Mouse (Mus musculus) heart, embryonic 13.5 days (tissue): Measurements from ENCODE around the gene Hils1. TPM values are rescaled to one million over a fixed set of nuclear protein-coding genes. Genes with fewer than 3 reads are reported as not detected.

Experiments used
- ATAC-seq: fragments of 200-750 bp; cut with Nextera tagmentation; 2 replicates; pipeline ENCODE4 v1.8.0; 2017; ENCODE audit warnings: moderate TSS enrichment; ENCODE audit not compliant: insufficient number of reproducible peaks, low FRiP score, low TSS enrichment; ENCODE audit errors: extremely low read depth
- H3K27ac ChIP-seq: fragments of 300-500 bp; sonication (generic); replicated peaks from 2 replicates; pipeline ENCODE4 v1.5.1; 2015; ENCODE audit warnings: moderate library complexity, mild to moderate bottlenecking, inconsistent platforms
- H3K27me3 ChIP-seq: fragments of 300-500 bp; sonication (generic); replicated peaks from 2 replicates; pipeline ENCODE4 v1.6.1; 2015; ENCODE audit warnings: mild to moderate bottlenecking, inconsistent platforms
- H3K36me3 ChIP-seq: fragments of 300-500 bp; sonication (generic); 2 replicates; pipeline ENCODE4 v1.6.1; 2015; ENCODE audit warnings: mild to moderate bottlenecking, inconsistent platforms
- H3K4me1 ChIP-seq: fragments of 300-500 bp; sonication (generic); 2 replicates; pipeline ENCODE4 v1.6.1; 2015; ENCODE audit warnings: inconsistent platforms
- H3K4me2 ChIP-seq: fragments of 300-500 bp; sonication (generic); 2 replicates; pipeline ENCODE4 v1.6.1; 2015; ENCODE audit warnings: inconsistent platforms, mild to moderate bottlenecking, moderate library complexity
- H3K4me3 ChIP-seq: fragments of 300-500 bp; sonication (generic); 2 replicates; pipeline ENCODE4 v1.5.1; 2015; ENCODE audit warnings: moderate library complexity, mild to moderate bottlenecking, inconsistent platforms
- H3K9ac ChIP-seq: fragments of 300-500 bp; sonication (generic); 2 replicates; pipeline ENCODE4 v1.6.1; 2015; ENCODE audit warnings: inconsistent platforms, mild to moderate bottlenecking, moderate library complexity
- H3K9me3 ChIP-seq: fragments of 300-500 bp; sonication (generic); 2 replicates; pipeline ENCODE4 v1.6.1; 2016; ENCODE audit warnings: inconsistent platforms
- WGBS: fragments of 180-500 bp; shearing (Covaris S2); methylation state at CpG from one replicate; pipeline ENCODE4 v1.1.7; 2015; ENCODE audit warnings: mixed read lengths; 5-methylcytosine and 5-hydroxymethylcytosine counted together
- polyA plus RNA-seq: library from polyadenylated mRNA; unstranded; fragments of >200 nt; fragmentation: Nextera tagmentation; extraction: Ambion mirVana; gene quantifications from 2 replicates; pipeline ENCODE4 v1.2.1, GENCODE M21; 2015

Gene Hils1
- polyA plus RNA-seq, 1 experiment from 2014 or later = not detected

GRCm38 (mm10) chr11:94996101-94996500 lies 28.7 kb downstream of the Hils1 start:
- Histone ChIP-seq H3K36me3 (peaks cover 63% of the 10 kb centered on the region), H3K27ac (no peak overlapping the region), H3K9me3 (no peaks in the 10 kb centered on the region), H3K4me2 (peak overlapping the region; percentile 100), H3K9ac (peak overlapping the region; percentile 98), H3K4me1 (peaks cover 76% of the 10 kb centered on the region), H3K4me3 (0 out of 2 replicates have a peak overlapping the region, but pooled peaks have one; percentile 11), H3K27me3 (no peaks in the 10 kb centered on the region)
- WGBS = 81% methylated on average over 8 of the region's 8 CpGs
- ATAC-seq = no peak

DNA sequence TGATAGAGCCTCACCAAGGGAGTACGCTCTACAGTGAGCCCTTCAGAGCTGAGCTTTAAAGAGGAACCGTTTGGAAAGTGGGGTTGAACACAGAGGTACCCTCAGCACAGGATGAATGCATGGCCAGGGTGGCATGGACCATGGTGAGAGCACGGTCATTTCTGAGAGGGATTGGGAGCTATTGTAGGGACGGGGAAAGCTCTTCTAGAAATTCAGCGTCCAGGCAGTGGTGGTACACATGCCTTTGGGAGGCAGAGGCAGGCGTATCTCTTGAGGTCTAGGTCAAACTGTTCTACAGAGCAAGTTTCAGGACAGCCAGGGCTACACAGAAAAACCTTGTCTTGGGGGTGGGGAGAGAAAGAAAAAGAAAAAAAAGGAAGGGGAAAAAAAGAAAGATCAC lies 29.6 kb downstream of the Hils1 start:
- H3K27ac ChIP-seq = no peak overlapping the region
- 87% methylated on average over 6 of the region's 6 CpGs for WGBS

GRCm38 (mm10) chr11:94997596-94997995 lies 30.2 kb downstream of the Hils1 start:
- no peaks in the 10 kb centered on the region for H3K9me3 ChIP-seq
- H3K4me1 ChIP-seq = peaks cover 75% of the 10 kb centered on the region
- WGBS = 52% methylated on average over 5 of the region's 5 CpGs
- H3K27me3 ChIP-seq = no peaks in the 10 kb centered on the region
- no peak for ATAC-seq
- peak overlapping the region; percentile 31 for H3K4me3 ChIP-seq
- H3K36me3 ChIP-seq = peaks cover 77% of the 10 kb centered on the region
- peak overlapping the region; percentile 100 for H3K4me2 ChIP-seq
- no peak overlapping the region; the same call in 1 of the 2 replicates for H3K27ac ChIP-seq
- H3K9ac ChIP-seq = peak overlapping the region; percentile 47; the same call in 1 of the 2 replicates

More for the DNA sequence above, 29.6 kb downstream of the Hils1 start:
- peaks cover 81% of the 10 kb centered on the region for H3K4me1 ChIP-seq
- H3K9me3 ChIP-seq = no peaks in the 10 kb centered on the region
- ATAC-seq = no peak
- peaks cover 71% of the 10 kb centered on the region for H3K36me3 ChIP-seq
- H3K4me3 ChIP-seq = peak overlapping the region; percentile 6; the same call in 1 of the 2 replicates
- H3K4me2 ChIP-seq = peak overlapping the region; percentile 100
- no peaks in the 10 kb centered on the region for H3K27me3 ChIP-seq
- H3K9ac ChIP-seq = no peak overlapping the region

DNA sequence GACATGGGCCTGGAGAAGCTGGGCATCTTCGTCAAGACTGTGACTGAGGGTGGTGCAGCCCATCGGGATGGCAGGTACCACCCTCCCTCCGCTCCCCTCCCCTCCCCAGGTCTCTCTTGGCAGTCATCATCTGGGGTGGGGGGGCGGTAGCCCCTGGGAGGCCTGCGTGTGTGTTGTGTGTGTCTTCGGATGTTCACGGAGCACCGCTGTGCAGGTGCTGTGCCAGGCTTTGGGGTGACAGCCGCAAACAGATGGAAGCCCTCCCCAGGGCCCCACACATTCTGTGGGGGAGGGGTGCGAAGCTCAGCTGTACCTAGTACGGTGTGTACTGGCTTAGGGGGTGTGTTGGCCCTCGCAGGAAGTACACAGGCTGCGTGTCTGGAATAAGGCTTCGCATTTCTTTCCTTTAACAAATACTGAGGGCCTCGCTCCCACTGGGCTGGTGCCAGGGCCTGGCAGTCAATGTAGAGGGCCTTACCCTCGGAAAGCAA lies 30.7 kb downstream of the Hils1 start:
- WGBS = 67% methylated on average over 16 of the region's 16 CpGs
- peaks cover 70% of the 10 kb centered on the region for H3K4me1 ChIP-seq
- ATAC-seq = no peak
- H3K36me3 ChIP-seq = peaks cover 82% of the 10 kb centered on the region
- H3K9me3 ChIP-seq = no peaks in the 10 kb centered on the region
- peak overlapping the region; percentile 100 for H3K4me2 ChIP-seq
- no peak overlapping the region; the same call in 1 of the 2 replicates for H3K27ac ChIP-seq
- H3K9ac ChIP-seq = peak overlapping the region; percentile 47; the same call in 1 of the 2 replicates
- H3K4me3 ChIP-seq = peak overlapping the region; percentile 31
- no peaks in the 10 kb centered on the region for H3K27me3 ChIP-seq

DNA sequence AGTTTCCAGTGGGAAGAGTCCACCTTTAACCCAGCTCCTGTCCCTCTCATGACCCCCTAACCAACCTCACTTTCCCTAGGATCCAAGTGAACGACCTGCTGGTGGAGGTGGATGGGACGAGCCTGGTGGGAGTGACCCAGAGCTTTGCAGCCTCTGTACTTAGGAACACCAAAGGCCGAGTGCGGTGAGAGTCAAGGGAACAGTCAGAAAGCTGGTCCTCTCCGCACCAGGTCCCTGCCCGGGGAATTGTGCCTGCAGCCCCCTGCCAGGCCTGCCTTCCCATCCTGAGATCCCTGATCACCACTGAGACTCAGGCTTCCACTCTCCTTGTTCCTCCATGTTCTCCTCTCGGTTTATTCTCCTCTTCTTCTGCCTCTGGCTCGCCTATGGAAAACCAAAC lies 32.7 kb downstream of the Hils1 start:
- ATAC-seq = no peak
- H3K9ac ChIP-seq = peak overlapping the region; percentile 50
- H3K4me2 ChIP-seq = peak overlapping the region; percentile 100
- H3K9me3 ChIP-seq = no peaks in the 10 kb centered on the region
- H3K36me3 ChIP-seq = peaks cover 98% of the 10 kb centered on the region
- peak overlapping the region; percentile 31; the same call in 1 of the 2 replicates for H3K4me3 ChIP-seq
- peak overlapping the region; percentile 72 for H3K27ac ChIP-seq
- peaks cover 66% of the 10 kb centered on the region for H3K4me1 ChIP-seq
- no peaks in the 10 kb centered on the region for H3K27me3 ChIP-seq
- WGBS = 61% methylated on average over 8 of the region's 8 CpGs

DNA sequence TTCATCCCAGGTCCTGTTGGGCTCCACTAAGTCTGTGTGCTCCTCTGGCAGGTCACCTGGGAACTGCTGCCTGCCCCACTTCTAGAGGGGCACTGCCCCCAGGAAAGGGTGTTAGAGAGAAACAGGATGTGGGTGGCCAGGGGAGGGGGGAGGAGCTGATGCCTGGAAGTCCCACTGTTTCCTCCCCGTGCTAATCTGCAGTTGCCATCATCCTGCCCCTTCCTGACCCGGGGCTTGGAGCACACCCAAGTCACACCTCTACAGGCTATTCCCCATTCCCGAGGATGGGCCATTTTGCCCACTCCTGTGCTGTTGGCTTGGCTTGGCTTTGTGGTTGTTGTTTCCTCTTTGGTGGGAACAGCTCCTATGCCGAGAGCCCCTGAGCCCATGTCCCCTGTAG lies 33.2 kb downstream of the Hils1 start:
- 20% methylated on average over 4 of the region's 4 CpGs for WGBS
- H3K4me3 ChIP-seq = peak overlapping the region; percentile 31; the same call in 1 of the 2 replicates
- H3K4me1 ChIP-seq = peaks cover 65% of the 10 kb centered on the region
- H3K4me2 ChIP-seq = peak overlapping the region; percentile 100
- H3K27ac ChIP-seq = peak overlapping the region; percentile 72
- no peak for ATAC-seq
- H3K27me3 ChIP-seq = no peaks in the 10 kb centered on the region
- peak overlapping the region; percentile 50 for H3K9ac ChIP-seq
- no peaks in the 10 kb centered on the region for H3K9me3 ChIP-seq
- H3K36me3 ChIP-seq = peaks cover 98% of the 10 kb centered on the region

DNA sequence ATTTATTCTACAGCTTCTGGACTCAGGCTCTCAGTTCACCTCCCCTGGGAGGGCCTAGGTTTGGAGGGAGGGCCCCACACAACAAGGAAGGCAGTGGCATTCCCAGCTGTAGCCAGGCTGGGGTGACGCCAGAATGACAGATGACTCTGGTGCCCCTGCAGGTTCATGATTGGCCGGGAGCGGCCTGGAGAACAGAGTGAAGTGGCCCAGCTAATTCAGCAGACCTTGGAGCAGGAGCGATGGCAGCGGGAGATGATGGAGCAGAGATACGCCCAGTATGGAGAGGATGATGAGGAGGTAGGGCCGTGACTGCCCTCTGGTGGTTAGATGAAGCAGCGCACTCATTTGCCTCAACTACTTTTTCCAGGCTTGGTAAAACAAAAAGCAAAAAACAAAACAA lies 33.7 kb downstream of the Hils1 start:
- no peaks in the 10 kb centered on the region for H3K27me3 ChIP-seq
- H3K27ac ChIP-seq = peak overlapping the region; percentile 72
- peak overlapping the region; percentile 50 for H3K9ac ChIP-seq
- 2% methylated on average over 8 of the region's 8 CpGs for WGBS
- H3K9me3 ChIP-seq = no peaks in the 10 kb centered on the region
- peak overlapping the region; percentile 100 for H3K4me2 ChIP-seq
- H3K4me3 ChIP-seq = peak overlapping the region; percentile 31; the same call in 1 of the 2 replicates
- peaks cover 95% of the 10 kb centered on the region for H3K36me3 ChIP-seq
- peaks cover 65% of the 10 kb centered on the region for H3K4me1 ChIP-seq
- 0 out of 2 replicates have a peak, but pooled peaks have one; percentile 26 for ATAC-seq

DNA sequence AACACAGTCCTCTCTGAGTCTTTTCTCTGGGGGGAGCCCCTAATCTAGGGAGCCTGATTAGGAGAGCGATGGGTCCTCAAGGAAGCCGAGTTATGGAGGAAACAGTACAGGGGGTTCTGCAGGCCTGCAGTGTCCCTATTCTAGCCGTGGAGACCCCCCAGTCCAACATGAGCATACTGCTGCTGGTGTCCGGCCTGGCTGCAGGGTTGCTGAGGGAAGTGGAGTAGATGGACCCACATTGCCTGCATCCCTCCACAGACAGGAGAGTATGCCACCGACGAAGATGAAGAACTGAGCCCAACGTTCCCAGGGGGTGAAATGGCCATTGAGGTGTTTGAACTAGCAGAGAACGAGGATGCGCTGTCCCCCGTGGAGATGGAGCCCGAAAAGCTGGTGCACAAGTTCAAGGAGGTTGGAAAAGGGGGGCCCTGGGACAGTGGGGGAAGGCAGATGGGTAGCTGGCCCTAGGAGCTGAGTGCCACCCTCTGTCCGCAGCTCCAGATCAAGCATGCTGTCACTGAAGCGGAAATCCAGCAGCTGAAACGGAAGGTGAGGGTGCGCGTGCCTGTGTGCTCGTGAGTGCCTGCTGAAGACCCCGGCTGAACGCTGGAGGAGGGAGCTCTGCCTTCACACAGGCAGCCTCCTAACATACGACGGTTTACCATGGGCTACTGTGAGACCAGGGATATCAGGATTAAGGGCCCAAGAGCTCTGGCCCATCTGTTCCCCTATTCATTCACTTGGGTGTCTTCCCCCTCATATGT lies 34.4 kb downstream of the Hils1 start:
- H3K27me3 ChIP-seq = no peaks in the 10 kb centered on the region
- H3K27ac ChIP-seq = no peak overlapping the region
- peaks cover 88% of the 10 kb centered on the region for H3K36me3 ChIP-seq
- no peak overlapping the region for H3K4me2 ChIP-seq
- H3K9me3 ChIP-seq = no peaks in the 10 kb centered on the region
- no peak overlapping the region for H3K4me3 ChIP-seq
- peaks cover 63% of the 10 kb centered on the region for H3K4me1 ChIP-seq
- WGBS = 83% methylated on average over 21 of the region's 21 CpGs
- no peak overlapping the region for H3K9ac ChIP-seq
- no peak for ATAC-seq

DNA sequence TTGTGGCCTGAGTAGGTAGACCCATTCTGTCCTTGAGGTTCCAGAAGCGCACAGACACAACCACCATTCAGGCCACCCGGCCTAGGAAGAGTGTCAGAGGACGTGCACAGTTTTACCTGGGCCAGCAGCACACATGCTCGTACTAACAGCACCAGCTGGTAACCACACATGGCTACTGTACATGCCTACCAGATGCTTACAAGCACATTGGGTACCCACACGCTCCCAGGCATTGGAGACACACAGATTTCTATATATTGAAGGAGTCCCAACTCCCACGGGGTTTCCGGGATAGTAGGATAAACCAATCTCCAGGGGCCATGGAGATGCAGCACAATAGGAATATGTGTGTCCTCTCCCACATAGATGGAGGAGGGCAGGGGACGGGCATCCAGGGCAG lies 35.3 kb downstream of the Hils1 start:
- H3K4me1 ChIP-seq = peaks cover 63% of the 10 kb centered on the region

GRCm38 (mm10) chr11:95004136-95004936 lies 36.9 kb downstream of the Hils1 start:
- Histone ChIP-seq H3K36me3 (peaks cover 62% of the 10 kb centered on the region), H3K27me3 (no peaks in the 10 kb centered on the region), H3K4me3 (no peak overlapping the region), H3K27ac (peak overlapping the region; percentile 64), H3K9me3 (no peaks in the 10 kb centered on the region), H3K9ac (peak overlapping the region; percentile 34), H3K4me1 (peaks cover 73% of the 10 kb centered on the region), H3K4me2 (no peak overlapping the region)
- no peak for ATAC-seq
- WGBS = 71% methylated on average over 12 of the region's 12 CpGs

More for the DNA sequence above, 35.3 kb downstream of the Hils1 start:
- Histone ChIP-seq H3K4me2 (no peak overlapping the region), H3K27me3 (no peaks in the 10 kb centered on the region), H3K36me3 (peaks cover 78% of the 10 kb centered on the region), H3K9me3 (no peaks in the 10 kb centered on the region), H3K27ac (no peak overlapping the region), H3K4me3 (no peak overlapping the region), H3K9ac (no peak overlapping the region)
- ATAC-seq = no peak
- 90% methylated on average over 8 of the region's 8 CpGs for WGBS

DNA sequence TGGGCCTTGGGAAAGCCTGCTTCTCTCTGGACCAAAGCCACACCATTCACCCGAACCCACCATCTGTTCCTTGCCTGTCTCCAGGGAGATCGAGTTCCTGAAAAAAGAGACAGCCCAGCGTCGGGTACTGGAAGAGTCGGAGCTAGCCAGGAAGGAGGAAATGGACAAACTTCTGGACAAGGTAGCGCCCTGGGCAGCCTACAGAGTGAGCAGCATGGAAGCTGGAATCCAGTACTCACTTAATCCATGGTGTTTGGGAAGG lies 37.5 kb downstream of the Hils1 start:
- no peak overlapping the region for H3K4me3 ChIP-seq
- H3K9ac ChIP-seq = peak overlapping the region; percentile 34; the same call in 1 of the 2 replicates
- H3K27ac ChIP-seq = 0 out of 2 replicates have a peak overlapping the region, but pooled peaks have one; percentile 64
- H3K36me3 ChIP-seq = peaks cover 57% of the 10 kb centered on the region
- H3K4me2 ChIP-seq = no peak overlapping the region
- 64% methylated on average over 6 of the region's 6 CpGs for WGBS
- no peaks in the 10 kb centered on the region for H3K9me3 ChIP-seq
- H3K4me1 ChIP-seq = peaks cover 73% of the 10 kb centered on the region
- ATAC-seq = no peak
- H3K27me3 ChIP-seq = no peaks in the 10 kb centered on the region
